Mouse (Mus musculus): ENCODE results near the gene Mmp21.

DNA sequence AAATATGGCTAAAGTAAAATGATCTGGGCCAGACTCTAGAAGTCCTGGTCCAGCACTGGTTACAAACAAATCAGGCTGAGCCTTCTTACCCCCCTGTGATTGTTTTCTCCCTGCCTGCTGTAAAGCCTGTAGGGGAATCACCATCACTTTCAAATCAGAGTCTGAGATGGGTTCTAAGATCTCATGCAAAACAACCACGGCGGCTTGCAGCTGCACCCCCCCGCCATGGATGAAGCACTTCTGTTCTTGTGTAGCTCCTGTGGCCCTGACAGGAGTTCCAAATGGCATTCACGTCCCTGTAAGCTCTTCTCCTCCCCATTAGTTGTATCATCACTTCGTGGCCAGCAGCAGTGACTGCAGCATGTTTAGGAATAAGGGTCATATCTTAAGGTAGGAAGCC is 3.8 kb upstream of the Mmp21 start:
- no peak for TF ChIP-seq POLR2A (IDR thresholded peaks at IDR 0.05; ENCODE audit: borderline replicate concordance, control insufficient read depth, low read depth, low read length)
- TF ChIP-seq CTCF (IDR thresholded peaks at IDR 0.05; ENCODE audit: control insufficient read depth, insufficient read depth, low read length): no peak
